Mouse (Mus musculus): Measurements from ENCODE around the gene Tnip2. TPM values are rescaled to one million over a fixed set of nuclear protein-coding genes. Genes with fewer than 3 reads are reported as not detected.

Tnip2 gene
- polyA plus RNA-seq, 1 experiment from 2014 or later = 4.3 TPM

DNA sequence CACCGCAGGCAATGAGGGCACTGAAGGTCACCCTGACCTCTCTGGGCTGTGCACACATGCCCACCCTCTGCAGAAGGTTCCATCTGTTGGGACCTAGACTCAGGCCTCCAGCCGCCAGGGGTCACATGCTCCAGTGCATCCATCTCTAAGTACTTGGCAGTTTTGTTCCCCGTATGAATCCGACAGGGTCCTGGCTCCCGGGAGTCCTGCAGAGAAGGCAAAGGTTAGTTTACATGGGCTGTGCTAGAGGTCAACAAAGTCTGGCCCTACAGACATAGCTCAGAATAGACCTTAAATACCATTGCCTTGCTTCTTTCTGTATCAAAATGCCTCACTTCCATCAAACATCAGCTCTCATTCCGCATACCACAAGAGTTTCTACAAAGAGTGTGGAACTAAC is 17.0 kb downstream of the Tnip2 start:
- H3K27ac ChIP-seq (ENCODE audit: low read depth, low read length) = no peak overlapping the region
- ATAC-seq (ENCODE audit: insufficient read depth, low FRiP score, low TSS enrichment) (no peak), DNase-seq (ENCODE audit: low spot score) (no peak)
- no peak overlapping the region for H3K4me2 ChIP-seq (ENCODE audit: low read depth)
- no peaks in the 10 kb centered on the region for H3K36me3 ChIP-seq (ENCODE audit: control insufficient read depth, insufficient read depth, low read length)
- no peak overlapping the region for H3K4me3 ChIP-seq (ENCODE audit: low read depth, low read length)
- no peak overlapping the region for H3K9ac ChIP-seq (ENCODE audit: low read length)
- no peaks in the 10 kb centered on the region for H3K4me1 ChIP-seq (ENCODE audit: control insufficient read depth, insufficient read depth, low read length)
- H3K9me3 ChIP-seq (ENCODE audit: control insufficient read depth, low read length) = no peaks in the 10 kb centered on the region
- 74% methylated on average over 6 of the region's 6 CpGs for WGBS
- no peaks in the 10 kb centered on the region for H3K27me3 ChIP-seq (ENCODE audit: control insufficient read depth, insufficient read depth, low read length)

DNA sequence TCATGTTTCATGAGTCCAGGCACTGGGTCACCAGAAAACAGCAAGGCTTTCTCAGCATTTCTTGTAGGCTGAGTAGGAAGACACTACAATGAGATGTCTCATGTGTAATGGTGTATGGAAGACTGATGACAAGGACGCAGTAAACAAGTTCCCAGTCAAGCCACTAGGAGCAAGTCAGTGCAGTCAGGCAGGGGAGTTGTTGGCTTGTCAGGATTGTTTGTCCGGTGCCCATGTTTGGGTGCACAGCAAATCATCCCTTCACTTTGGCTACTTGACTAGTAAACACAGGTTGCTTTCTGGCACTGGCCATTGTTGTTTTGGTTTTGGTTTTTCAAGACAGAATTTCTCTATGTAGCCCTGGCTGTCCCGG is 24.4 kb downstream of the Tnip2 start:
- peaks cover 7% of the 10 kb centered on the region for H3K36me3 ChIP-seq (ENCODE audit: control insufficient read depth, insufficient read depth, low read length)
- H3K27me3 ChIP-seq (ENCODE audit: control insufficient read depth, insufficient read depth, low read length) = no peaks in the 10 kb centered on the region
- no peak overlapping the region for H3K9ac ChIP-seq (ENCODE audit: low read length)
- H3K27ac ChIP-seq (ENCODE audit: low read depth, low read length) = no peak overlapping the region
- no peaks in the 10 kb centered on the region for H3K9me3 ChIP-seq (ENCODE audit: control insufficient read depth, low read length)
- ATAC-seq (ENCODE audit: insufficient read depth, low FRiP score, low TSS enrichment) = no peak
- WGBS = 88% methylated on average over 3 of the region's 3 CpGs
- no peak overlapping the region for H3K4me2 ChIP-seq (ENCODE audit: low read depth)
- no peak for DNase-seq (ENCODE audit: low spot score)
- H3K4me1 ChIP-seq (ENCODE audit: control insufficient read depth, insufficient read depth, low read length) = no peaks in the 10 kb centered on the region
- no peak overlapping the region for H3K4me3 ChIP-seq (ENCODE audit: low read depth, low read length)

DNA sequence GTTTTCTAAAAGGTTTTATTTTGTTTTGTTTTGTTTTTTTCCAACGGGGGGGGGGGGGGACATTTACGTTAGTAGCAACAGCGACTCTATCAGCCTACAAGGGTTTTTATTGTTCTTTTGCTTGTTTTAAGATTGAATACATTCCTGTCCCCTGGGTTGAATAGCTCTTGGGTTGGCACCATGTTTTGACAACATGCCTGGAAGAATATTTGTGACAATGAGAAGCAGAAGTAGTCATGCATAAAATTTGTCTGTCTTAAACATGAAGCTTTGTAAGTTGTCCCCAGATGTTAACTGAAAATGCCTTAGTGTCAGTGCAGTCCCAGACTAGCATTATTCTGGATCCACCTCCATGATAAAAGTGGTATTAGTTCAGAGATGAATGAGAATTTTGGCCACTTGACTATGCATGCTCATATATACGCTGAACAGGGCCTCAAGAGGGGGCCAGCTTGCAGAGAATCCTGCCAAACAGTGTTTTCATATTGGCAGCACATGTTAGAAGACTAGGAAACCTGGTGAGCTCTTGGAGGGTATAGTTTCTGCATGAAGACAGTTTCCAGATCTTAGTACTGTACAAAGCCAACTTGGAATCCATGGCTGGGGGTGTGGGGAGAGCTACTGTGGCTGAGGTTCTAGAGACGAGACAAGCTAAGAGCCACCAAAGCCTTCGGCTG is 24.9 kb downstream of the Tnip2 start:
- no peak for ATAC-seq (ENCODE audit: insufficient read depth, low FRiP score, low TSS enrichment)
- Histone ChIP-seq H3K27ac (ENCODE audit: low read depth, low read length) (no peak overlapping the region), H3K4me1 (ENCODE audit: control insufficient read depth, insufficient read depth, low read length) (no peaks in the 10 kb centered on the region), H3K27me3 (ENCODE audit: control insufficient read depth, insufficient read depth, low read length) (no peaks in the 10 kb centered on the region), H3K4me2 (ENCODE audit: low read depth) (no peak overlapping the region), H3K9ac (ENCODE audit: low read length) (no peak overlapping the region), H3K36me3 (ENCODE audit: control insufficient read depth, insufficient read depth, low read length) (peaks cover 7% of the 10 kb centered on the region), H3K9me3 (ENCODE audit: control insufficient read depth, low read length) (no peaks in the 10 kb centered on the region), H3K4me3 (ENCODE audit: low read depth, low read length) (no peak overlapping the region)
- no peak for DNase-seq (ENCODE audit: low spot score)
- 79% methylated on average over 6 of the region's 6 CpGs for WGBS

DNA sequence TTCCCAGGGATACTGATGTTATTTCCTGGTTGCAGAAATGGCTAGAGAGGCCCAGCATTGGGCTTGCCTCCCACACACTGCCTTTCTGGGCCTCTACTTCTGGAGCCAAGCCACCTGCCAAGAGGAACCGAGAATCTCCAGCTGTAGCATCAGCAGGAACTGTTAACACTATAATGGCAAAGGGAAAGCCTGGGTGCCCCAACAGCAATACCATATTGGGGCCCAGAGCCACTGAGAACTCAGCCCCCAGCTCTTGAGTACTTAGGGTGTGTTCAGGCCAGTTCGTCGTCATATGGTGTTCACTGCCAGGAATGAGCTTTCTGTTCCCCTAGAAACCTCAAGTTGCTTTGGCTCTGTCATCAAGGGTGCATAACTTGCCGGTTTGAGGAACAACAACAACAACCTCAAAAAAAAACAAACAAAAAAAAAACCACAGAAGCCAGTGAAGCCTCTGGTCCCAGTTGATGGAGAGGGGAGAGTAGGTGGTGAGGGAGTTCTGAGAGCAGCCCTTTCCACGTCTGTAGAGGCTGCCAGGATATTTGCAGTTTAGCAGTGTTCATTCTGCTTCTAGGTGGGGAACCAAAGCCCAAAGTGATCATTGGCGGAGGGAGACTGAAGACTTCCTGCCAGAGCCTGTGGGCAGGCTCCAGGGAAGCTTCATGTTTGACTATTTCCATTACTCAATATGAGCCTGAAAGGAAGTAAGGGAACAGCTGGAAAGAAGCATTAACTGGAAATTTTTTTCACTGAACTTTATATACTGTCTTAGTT is 26.3 kb downstream of the Tnip2 start:
- Histone ChIP-seq H3K4me2 (ENCODE audit: low read depth) (no peak overlapping the region), H3K4me3 (ENCODE audit: low read depth, low read length) (no peak overlapping the region), H3K36me3 (ENCODE audit: control insufficient read depth, insufficient read depth, low read length) (peaks cover 7% of the 10 kb centered on the region), H3K9me3 (ENCODE audit: control insufficient read depth, low read length) (no peaks in the 10 kb centered on the region), H3K27ac (ENCODE audit: low read depth, low read length) (no peak overlapping the region), H3K4me1 (ENCODE audit: control insufficient read depth, insufficient read depth, low read length) (no peaks in the 10 kb centered on the region), H3K9ac (ENCODE audit: low read length) (no peak overlapping the region), H3K27me3 (ENCODE audit: control insufficient read depth, insufficient read depth, low read length) (no peaks in the 10 kb centered on the region)
- 79% methylated on average over 6 of the region's 6 CpGs for WGBS
- DNase-seq (ENCODE audit: low spot score) = no peak
- ATAC-seq (ENCODE audit: insufficient read depth, low FRiP score, low TSS enrichment) = no peak

DNA sequence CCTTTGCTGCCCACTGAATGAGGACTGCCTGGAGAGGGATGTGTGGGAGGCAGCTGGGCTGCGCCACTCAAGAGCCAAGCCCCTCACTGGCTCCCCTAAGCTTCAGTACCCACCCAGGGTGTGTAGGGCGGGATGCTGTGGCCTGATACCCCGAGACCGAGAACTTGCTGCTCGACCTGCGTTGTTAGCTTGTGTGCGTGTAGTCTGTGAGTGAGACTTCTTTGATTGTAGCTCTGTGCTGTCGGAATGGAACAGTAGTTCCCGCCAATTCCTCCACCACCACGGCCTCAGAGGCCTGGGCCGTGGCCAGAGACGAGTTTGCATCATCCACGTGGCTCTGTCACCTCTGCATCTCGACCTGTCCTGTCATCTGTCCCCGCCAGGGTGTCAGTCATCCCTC is 28.1 kb downstream of the Tnip2 start:
- WGBS = 95% methylated on average over 15 of the region's 15 CpGs
- H3K36me3 ChIP-seq (ENCODE audit: control insufficient read depth, insufficient read depth, low read length) = peaks cover 7% of the 10 kb centered on the region

DNA sequence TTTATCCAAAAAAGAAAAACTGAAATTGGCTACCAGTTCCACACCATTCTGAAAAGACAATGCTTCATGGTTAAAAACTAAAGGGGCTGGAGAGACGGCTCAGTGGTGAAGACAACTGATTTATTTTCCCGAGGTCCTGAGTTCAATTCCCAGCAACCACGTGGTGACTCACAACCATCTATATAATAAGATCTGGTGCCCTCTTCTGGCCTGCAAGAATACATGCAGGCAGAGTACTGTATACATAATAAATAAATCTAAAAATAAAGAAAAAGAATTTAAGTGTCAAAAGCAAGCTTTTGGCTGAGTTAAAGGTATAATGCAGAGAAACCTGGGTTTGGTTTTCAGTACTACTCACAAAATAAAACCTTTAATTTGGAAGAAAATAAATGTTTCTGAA is 32.9 kb downstream of the Tnip2 start:
- ATAC-seq (ENCODE audit: insufficient read depth, low FRiP score, low TSS enrichment) (no peak), DNase-seq (ENCODE audit: low spot score) (no peak)
- H3K9ac ChIP-seq (ENCODE audit: low read length) = no peak overlapping the region
- H3K4me2 ChIP-seq (ENCODE audit: low read depth) = no peak overlapping the region
- 76% methylated on average over 3 of the region's 3 CpGs for WGBS
- no peak overlapping the region for H3K4me3 ChIP-seq (ENCODE audit: low read depth, low read length)
- H3K36me3 ChIP-seq (ENCODE audit: control insufficient read depth, insufficient read depth, low read length) = peaks cover 20% of the 10 kb centered on the region
- no peaks in the 10 kb centered on the region for H3K4me1 ChIP-seq (ENCODE audit: control insufficient read depth, insufficient read depth, low read length)
- no peak overlapping the region for H3K27ac ChIP-seq (ENCODE audit: low read depth, low read length)
- H3K27me3 ChIP-seq (ENCODE audit: control insufficient read depth, insufficient read depth, low read length) = no peaks in the 10 kb centered on the region
- H3K9me3 ChIP-seq (ENCODE audit: control insufficient read depth, low read length) = no peaks in the 10 kb centered on the region

More for the DNA sequence above, 28.1 kb downstream of the Tnip2 start:
- H3K9me3 ChIP-seq (ENCODE audit: control insufficient read depth, low read length) = no peaks in the 10 kb centered on the region
- H3K27me3 ChIP-seq (ENCODE audit: control insufficient read depth, insufficient read depth, low read length) = no peaks in the 10 kb centered on the region
- DNase-seq (ENCODE audit: low spot score) = no peak
- no peak overlapping the region for H3K9ac ChIP-seq (ENCODE audit: low read length)
- H3K27ac ChIP-seq (ENCODE audit: low read depth, low read length) = no peak overlapping the region
- no peaks in the 10 kb centered on the region for H3K4me1 ChIP-seq (ENCODE audit: control insufficient read depth, insufficient read depth, low read length)
- no peak overlapping the region for H3K4me3 ChIP-seq (ENCODE audit: low read depth, low read length)
- H3K4me2 ChIP-seq (ENCODE audit: low read depth) = no peak overlapping the region
- ATAC-seq (ENCODE audit: insufficient read depth, low FRiP score, low TSS enrichment) = no peak

DNA sequence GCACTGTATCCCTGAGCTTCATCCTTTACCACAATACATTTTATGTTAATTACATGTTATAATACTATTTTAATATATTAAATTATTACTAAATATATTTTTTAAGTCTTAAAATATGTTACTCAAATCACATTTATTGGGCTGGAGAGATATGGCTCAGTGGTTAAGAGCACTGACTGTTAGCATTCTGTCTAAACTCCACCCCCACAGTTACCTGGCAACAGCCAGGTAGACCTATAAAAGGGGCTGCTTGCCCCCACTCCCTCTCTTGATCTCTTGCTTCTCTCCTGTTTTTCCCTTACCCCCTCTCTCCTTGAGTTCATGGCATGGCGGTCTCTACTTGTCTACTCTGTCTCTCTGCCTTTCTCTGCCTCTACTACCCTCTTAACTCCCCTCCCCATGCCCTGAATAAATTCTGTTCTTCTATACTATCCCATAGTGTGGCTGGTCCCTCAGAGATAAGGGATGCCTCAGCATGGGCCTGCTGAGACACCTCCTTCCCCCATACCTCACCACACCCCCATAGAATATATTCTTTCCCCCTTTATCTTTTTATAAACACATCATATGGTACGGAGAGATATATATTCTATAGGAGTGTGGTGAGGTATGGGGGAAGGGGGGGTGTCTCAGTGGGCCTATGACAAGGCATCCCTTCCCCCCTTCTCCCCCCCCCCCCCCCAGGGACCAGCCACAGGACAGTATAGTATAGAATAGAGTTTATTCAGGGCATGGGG is 45.6 kb downstream of the Tnip2 start:
- Histone ChIP-seq H3K27me3 (ENCODE audit: control insufficient read depth, insufficient read depth, low read length) (no peaks in the 10 kb centered on the region), H3K9ac (ENCODE audit: low read length) (no peak overlapping the region), H3K4me1 (ENCODE audit: control insufficient read depth, insufficient read depth, low read length) (no peaks in the 10 kb centered on the region), H3K4me3 (ENCODE audit: low read depth, low read length) (no peak overlapping the region), H3K36me3 (ENCODE audit: control insufficient read depth, insufficient read depth, low read length) (peaks cover 13% of the 10 kb centered on the region), H3K27ac (ENCODE audit: low read depth, low read length) (no peak overlapping the region), H3K4me2 (ENCODE audit: low read depth) (no peak overlapping the region), H3K9me3 (ENCODE audit: control insufficient read depth, low read length) (no peaks in the 10 kb centered on the region)
- 98% methylated on average over 2 of the region's 2 CpGs for WGBS
- DNase-seq (ENCODE audit: low spot score) = no peak
- no peak for ATAC-seq (ENCODE audit: insufficient read depth, low FRiP score, low TSS enrichment)

DNA sequence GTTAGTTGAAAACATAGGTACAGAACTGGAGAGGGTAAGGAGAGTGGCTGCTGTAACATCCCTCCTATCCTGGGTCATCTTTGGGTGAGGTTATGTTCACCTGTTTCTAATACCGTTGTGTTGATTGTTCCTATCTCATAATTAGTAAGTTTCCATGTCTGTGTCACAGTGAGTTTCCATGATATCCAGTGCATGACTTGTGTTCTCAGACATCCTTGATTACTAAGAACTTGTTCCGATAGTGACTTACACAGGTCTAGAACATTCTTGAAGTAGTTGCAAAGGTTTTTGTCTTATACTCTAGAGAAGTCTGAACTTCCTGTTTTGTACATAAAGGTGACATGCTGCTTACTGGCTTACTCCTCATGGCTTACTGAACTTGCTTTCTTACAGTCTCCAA is 47.1 kb downstream of the Tnip2 start:
- no peak for ATAC-seq (ENCODE audit: insufficient read depth, low FRiP score, low TSS enrichment)
- H3K27ac ChIP-seq (ENCODE audit: low read depth, low read length) = no peak overlapping the region
- no peak overlapping the region for H3K4me3 ChIP-seq (ENCODE audit: low read depth, low read length)
- no peaks in the 10 kb centered on the region for H3K4me1 ChIP-seq (ENCODE audit: control insufficient read depth, insufficient read depth, low read length)
- no peaks in the 10 kb centered on the region for H3K9me3 ChIP-seq (ENCODE audit: control insufficient read depth, low read length)
- H3K36me3 ChIP-seq (ENCODE audit: control insufficient read depth, insufficient read depth, low read length) = peaks cover 13% of the 10 kb centered on the region
- 98% methylated on average over 2 of the region's 2 CpGs for WGBS
- H3K4me2 ChIP-seq (ENCODE audit: low read depth) = no peak overlapping the region
- no peaks in the 10 kb centered on the region for H3K27me3 ChIP-seq (ENCODE audit: control insufficient read depth, insufficient read depth, low read length)
- no peak overlapping the region for H3K9ac ChIP-seq (ENCODE audit: low read length)
- DNase-seq (ENCODE audit: low spot score) = no peak
